Mouse (Mus musculus) hindbrain, postnatal 0 days (tissue): Measurements from ENCODE around the gene Saa3. TPM values are rescaled to one million over a fixed set of nuclear protein-coding genes. Genes with fewer than 3 reads are reported as not detected.
"Not testable (repeated sequence)": the region's sequence is repeated elsewhere in the genome, so short reads cannot be mapped to it uniquely, and the experiment has no call there.

ENCODE experiments used
- ATAC-seq: fragments of 200-750 bp; cut with Nextera tagmentation; 2 replicates; pipeline ENCODE4 v1.8.0; 2017; ENCODE audit warnings: mild to moderate bottlenecking, moderate TSS enrichment, moderate library complexity
- DNase-seq: peaks from one replicate; pipeline ENCODE4 v3.0.0-alpha.2; 2015; ENCODE audit warnings: low spot score
- H3K27ac ChIP-seq: fragments of 300-500 bp; sonication (generic); 2 replicates; pipeline ENCODE4 v1.5.1; 2014; ENCODE audit warnings: mild to moderate bottlenecking
- H3K27me3 ChIP-seq: fragments of 300-500 bp; sonication (generic); 2 replicates; pipeline ENCODE4 v1.6.1; 2014; ENCODE audit warnings: low read length, mixed read lengths; ENCODE audit not compliant: insufficient read depth
- H3K36me3 ChIP-seq: fragments of 300-500 bp; sonication (generic); 2 replicates; pipeline ENCODE4 v1.6.1; 2014; ENCODE audit warnings: low read length, mixed read lengths; ENCODE audit not compliant: insufficient read depth
- H3K4me1 ChIP-seq: fragments of 300-500 bp; sonication (generic); 2 replicates; pipeline ENCODE4 v1.6.1; 2014; ENCODE audit warnings: antibody characterized with exemption, low read length, mixed read lengths; ENCODE audit not compliant: insufficient read depth
- H3K4me2 ChIP-seq: fragments of 300-500 bp; sonication (generic); 2 replicates; pipeline ENCODE4 v1.6.1; 2014; ENCODE audit warnings: low read depth, mild to moderate bottlenecking, low read length, moderate library complexity, mixed read lengths
- H3K4me3 ChIP-seq: fragments of 300-500 bp; sonication (generic); 2 replicates; pipeline ENCODE4 v1.5.1; 2014; ENCODE audit warnings: low read length
- H3K9ac ChIP-seq: fragments of 300-500 bp; sonication (generic); replicated peaks from 2 replicates; pipeline ENCODE4 v1.6.1; 2014; ENCODE audit warnings: mild to moderate bottlenecking, low read length, moderate library complexity, mixed read lengths
- H3K9me3 ChIP-seq: fragments of 300-500 bp; sonication (generic); 2 replicates; pipeline ENCODE4 v1.6.1; 2016; ENCODE audit warnings: low read length, mixed read lengths
- CTCF ChIP-seq: IDR thresholded peaks from 2 replicates; pipeline ENCODE4 v1.5.1; 2016; ENCODE audit warnings: antibody characterized with exemption, control low read depth, low read depth
- WGBS: fragments of 180-500 bp; shearing (Covaris S2); extraction: QIAGEN DNeasy Blood & Tissue Kit; methylation state at CpG from one replicate; pipeline ENCODE4 v1.1.7; 2014; 5-methylcytosine and 5-hydroxymethylcytosine counted together
- polyA plus RNA-seq: library from polyadenylated mRNA; unstranded; fragments of >200 nt; fragmentation: Nextera tagmentation; extraction: Ambion mirVana; gene quantifications from 2 replicates; pipeline ENCODE4 v1.2.1, GENCODE M21; 2015
- total RNA-seq: library from RNA; depleted of rRNA; stranded (reverse); fragments of >200 nt; gene quantifications from 2 replicates; pipeline ENCODE4 v1.2.3, GENCODE M21; 2014

Saa3 gene
- total and polyA plus RNA-seq, 2 experiments from 2014 or later, result 0.36 TPM; not detected in 1

DNA sequence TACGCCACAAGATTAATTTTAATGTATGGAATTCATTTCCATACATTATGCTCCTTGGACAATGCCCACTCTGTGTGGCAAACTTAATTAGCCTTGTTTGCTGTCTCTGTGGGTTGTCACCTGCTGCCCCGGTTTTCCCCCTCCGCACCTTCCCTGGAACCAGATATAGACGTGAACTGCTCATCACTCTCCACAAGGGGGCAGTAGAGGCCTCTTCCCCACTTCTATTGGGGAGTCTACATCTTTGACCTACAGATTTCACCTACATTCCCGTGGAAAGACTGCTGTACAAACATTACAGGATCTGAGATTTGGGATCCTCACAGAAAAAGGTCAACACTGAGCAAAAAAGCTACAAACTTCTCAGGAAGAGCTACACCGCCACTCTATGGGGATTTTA is 982 bp downstream of the Saa3 start:
- no peak overlapping the region for H3K4me2 ChIP-seq
- no peak overlapping the region for H3K27ac ChIP-seq
- peaks cover 7% of the 10 kb centered on the region for H3K4me1 ChIP-seq
- no peaks in the 10 kb centered on the region for H3K36me3 ChIP-seq
- no peaks in the 10 kb centered on the region for H3K27me3 ChIP-seq
- no peak overlapping the region for H3K4me3 ChIP-seq
- H3K9ac ChIP-seq, result no peak overlapping the region
- TF ChIP-seq CTCF, result peak; percentile 87
- ATAC-seq (no peak), DNase-seq (peak; percentile 70)
- 31% methylated on average over 6 of the region's 6 CpGs for WGBS
- no peaks in the 10 kb centered on the region for H3K9me3 ChIP-seq

DNA sequence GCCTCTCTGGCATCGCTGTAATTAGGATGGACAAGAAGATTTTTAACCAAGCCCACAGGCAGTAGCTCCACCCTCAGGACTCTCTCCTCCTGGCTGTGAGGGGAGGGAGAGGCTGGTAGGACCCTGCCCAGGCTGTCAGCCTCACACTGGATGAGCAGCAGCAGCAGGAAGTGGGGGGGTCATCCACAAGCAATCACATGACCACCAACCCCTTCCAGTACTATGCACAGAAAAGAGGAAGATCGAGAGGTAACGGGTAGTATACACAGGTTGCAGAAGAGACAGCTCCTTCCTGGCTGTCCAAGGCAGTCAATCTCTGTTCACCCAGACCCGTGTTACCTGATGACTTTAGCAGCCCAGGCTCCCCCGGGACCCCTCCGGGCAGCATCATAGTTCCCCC is 3.2 kb downstream of the Saa3 start:
- Histone ChIP-seq H3K9ac (no peak overlapping the region), H3K4me1 (peaks cover 5% of the 10 kb centered on the region), H3K36me3 (no peaks in the 10 kb centered on the region), H3K27ac (no peak overlapping the region), H3K4me3 (no peak overlapping the region), H3K9me3 (no peaks in the 10 kb centered on the region), H3K4me2 (no peak overlapping the region), H3K27me3 (no peaks in the 10 kb centered on the region)
- DNase-seq (no peak), ATAC-seq (no peak)
- WGBS, result 67% methylated on average over 6 of the region's 6 CpGs
- no peak for TF ChIP-seq CTCF

DNA sequence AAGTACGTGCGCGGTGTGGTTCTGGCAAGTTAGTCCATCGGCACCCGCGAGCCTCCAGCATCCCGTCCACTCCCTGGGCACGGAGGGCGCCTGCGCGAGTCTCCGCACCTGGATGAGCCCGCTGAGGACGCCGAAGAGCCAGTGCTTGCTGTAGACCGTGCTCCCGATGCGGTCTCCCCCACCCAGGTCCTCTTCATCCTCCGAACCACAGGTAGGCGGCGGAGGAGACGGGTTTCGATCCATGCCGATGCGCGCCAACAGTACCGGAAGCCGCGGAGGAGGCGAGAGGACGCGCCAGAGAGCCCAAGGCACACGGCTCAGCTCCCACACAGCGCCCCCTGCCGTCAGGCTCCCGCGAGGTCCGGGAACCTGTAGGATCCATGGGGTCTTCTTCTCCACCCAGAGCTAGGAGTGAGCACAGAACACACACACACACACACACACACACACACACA is 5.1 kb downstream of the Saa3 start, which contains the start of gene Saal1:
Saal1 (minus strand) TSS at position 291 of the 455 bp plus-strand sequence.
- WGBS, result 0% methylated on average over 38 of the region's 38 CpGs
- peaks cover 9% of the 10 kb centered on the region; the same call in 1 of the 2 replicates for H3K36me3 ChIP-seq
- H3K27me3 ChIP-seq, result no peaks in the 10 kb centered on the region
- no peaks in the 10 kb centered on the region for H3K9me3 ChIP-seq
- H3K27ac ChIP-seq, result peak within 1 kb of the TSS; percentile 78
- TF ChIP-seq CTCF, result peak; percentile 98
- H3K9ac ChIP-seq, result peak within 1 kb of the TSS; percentile 87
- peaks cover 5% of the 10 kb centered on the region for H3K4me1 ChIP-seq
- DNase-seq (peak; percentile 95), ATAC-seq (peak; percentile 99)
- peak within 1 kb of the TSS; percentile 69 for H3K4me2 ChIP-seq
- peak within 1 kb of the TSS; percentile 90 for H3K4me3 ChIP-seq

DNA sequence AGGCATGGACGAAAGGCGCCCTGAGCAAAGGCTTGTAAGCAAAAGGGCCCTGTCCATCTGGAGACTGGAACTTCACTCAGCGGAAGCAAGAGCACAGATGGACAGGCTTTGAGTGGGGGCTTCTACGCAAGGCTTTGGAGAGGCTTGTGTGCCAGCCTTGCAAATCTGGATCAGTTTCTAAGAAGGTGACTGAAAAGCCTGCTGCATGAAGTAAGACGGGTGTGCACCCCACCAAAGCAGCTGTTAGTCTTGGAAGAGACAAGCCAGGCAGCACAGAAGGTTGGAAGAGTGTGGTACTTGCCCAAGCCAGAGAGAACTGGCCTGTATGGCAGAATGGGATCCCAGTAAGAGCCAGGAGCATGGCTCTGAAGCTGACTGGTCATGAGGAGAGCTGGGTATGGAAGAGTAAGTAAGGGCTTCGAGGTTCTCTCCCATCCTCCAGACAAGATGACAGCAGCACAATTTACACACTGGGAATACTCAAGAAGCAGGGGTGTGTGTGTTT is 14.9 kb downstream of the Saa3 start:
- no peak overlapping the region for H3K4me3 ChIP-seq
- TF ChIP-seq CTCF, result no peak
- DNase-seq (no peak), ATAC-seq (no peak)
- no peak overlapping the region for H3K4me2 ChIP-seq
- peaks cover 57% of the 10 kb centered on the region for H3K36me3 ChIP-seq
- H3K9ac ChIP-seq, result no peak overlapping the region
- WGBS, result 86% methylated on average over 6 of the region's 6 CpGs
- no peaks in the 10 kb centered on the region for H3K27me3 ChIP-seq
- no peak overlapping the region for H3K27ac ChIP-seq
- no peaks in the 10 kb centered on the region for H3K9me3 ChIP-seq
- H3K4me1 ChIP-seq, result no peaks in the 10 kb centered on the region

DNA sequence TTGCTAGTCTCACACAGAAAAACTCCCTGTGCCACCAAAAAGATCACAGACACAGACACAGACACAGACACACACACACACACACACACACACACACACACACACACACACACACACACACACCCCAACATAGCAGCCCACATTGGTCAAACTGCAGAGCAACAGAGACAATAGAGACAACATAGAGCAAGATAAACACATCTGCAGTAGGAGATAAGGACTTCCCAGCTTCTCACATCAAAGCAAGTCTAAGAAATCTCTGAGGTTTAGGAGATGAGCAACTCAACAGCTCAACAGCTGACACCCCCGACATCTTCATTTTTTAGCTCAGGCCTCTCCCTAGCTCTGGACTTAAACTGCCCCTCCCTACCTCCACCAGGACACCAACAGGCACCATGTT is 18.7 kb downstream of the Saa3 start:
- TF ChIP-seq CTCF, result no peak
- 93% methylated on average over 1 of the region's 1 CpGs for WGBS
- no peak for ATAC-seq
- Histone ChIP-seq H3K4me3 (no peak overlapping the region), H3K4me1 (no peaks in the 10 kb centered on the region), H3K27me3 (no peaks in the 10 kb centered on the region), H3K9me3 (no peaks in the 10 kb centered on the region), H3K4me2 (no peak overlapping the region), H3K27ac (no peak overlapping the region), H3K9ac (no peak overlapping the region), H3K36me3 (peaks cover 34% of the 10 kb centered on the region)
- DNase-seq, result no peak

DNA sequence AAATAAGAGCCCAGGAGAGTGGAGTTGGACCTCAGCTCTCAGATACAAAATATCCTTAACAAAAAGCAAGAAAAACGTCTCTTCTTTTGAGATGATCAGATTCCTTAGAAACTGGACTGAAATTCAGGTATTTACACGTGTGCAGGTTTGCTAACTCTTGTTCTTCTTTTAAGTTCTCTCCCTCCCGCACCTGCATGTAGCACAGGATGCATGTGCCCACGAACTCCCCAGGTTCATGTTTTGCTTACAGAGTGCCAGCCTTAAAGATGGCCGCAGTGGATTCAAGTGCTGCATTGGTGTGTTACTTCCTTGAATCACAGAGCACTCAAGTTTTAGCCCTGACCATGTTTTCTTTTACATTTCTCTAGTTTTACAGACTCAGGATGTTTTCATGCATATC is 28.7 kb downstream of the Saa3 start:
- H3K36me3 ChIP-seq, result peaks cover 32% of the 10 kb centered on the region; the same call in 1 of the 2 replicates
- WGBS, result 91% methylated on average over 5 of the region's 5 CpGs
- DNase-seq (no peak), ATAC-seq (no peak)
- H3K27me3 ChIP-seq, result no peaks in the 10 kb centered on the region
- no peak overlapping the region for H3K4me3 ChIP-seq
- H3K9ac ChIP-seq, result no peak overlapping the region
- TF ChIP-seq CTCF, result no peak
- H3K4me2 ChIP-seq, result no peak overlapping the region
- no peaks in the 10 kb centered on the region for H3K9me3 ChIP-seq
- no peaks in the 10 kb centered on the region for H3K4me1 ChIP-seq
- no peak overlapping the region for H3K27ac ChIP-seq

DNA sequence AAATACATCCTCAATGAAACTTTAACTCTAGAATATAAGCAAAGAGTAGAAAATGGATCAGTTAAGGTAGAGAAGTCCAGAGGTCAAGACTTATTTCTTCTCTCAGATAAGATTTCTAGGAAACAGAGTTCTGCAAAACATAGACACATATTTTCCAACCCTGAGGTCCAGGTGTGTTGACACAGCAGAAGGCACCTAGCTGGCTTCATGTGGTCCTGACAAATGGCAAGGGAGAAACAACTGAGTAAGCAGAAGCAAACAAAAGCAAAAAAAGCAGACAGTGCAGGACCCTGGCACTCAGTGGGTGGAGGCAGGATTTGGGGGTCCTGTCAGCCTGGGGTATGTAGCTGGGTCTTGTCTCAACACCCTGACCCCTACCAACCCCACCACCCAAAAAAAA is 34.8 kb downstream of the Saa3 start:
- TF ChIP-seq CTCF, result no peak
- H3K4me1 ChIP-seq, result no peaks in the 10 kb centered on the region; the same call in 1 of the 2 replicates
- H3K9ac ChIP-seq, result no peak overlapping the region

DNA sequence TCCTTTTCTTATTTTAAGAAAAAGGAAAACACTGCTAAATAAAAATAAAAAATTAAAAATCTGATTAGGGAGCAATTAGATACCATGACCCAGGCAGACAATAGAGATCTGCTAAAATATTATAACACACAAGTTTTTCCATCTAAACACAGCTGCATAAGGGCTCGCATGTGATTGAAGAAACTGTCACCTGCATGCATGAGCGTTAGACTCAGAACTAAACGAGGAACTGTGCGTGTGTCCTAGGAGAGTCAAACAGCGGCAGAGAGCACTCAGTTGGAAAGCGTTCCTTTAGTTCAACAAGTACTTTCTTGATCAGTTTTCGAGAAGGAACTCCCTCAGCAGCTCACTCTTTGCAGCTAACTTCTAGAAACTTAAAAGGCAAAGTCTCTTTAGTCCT is 36.5 kb downstream of the Saa3 start:
- not testable (repeated sequence) for H3K27ac ChIP-seq, H3K4me3 ChIP-seq, H3K4me2 ChIP-seq, H3K4me1 ChIP-seq, H3K9ac ChIP-seq, DNase-seq, H3K36me3 ChIP-seq, H3K27me3 ChIP-seq, H3K9me3 ChIP-seq, ATAC-seq
- WGBS, result 81% methylated on average over 7 of the region's 7 CpGs

More for the DNA sequence above, 34.8 kb downstream of the Saa3 start:
- H3K4me3 ChIP-seq, result no peak overlapping the region
- H3K27ac ChIP-seq, result no peak overlapping the region
- H3K4me2 ChIP-seq, result no peak overlapping the region
- no peaks in the 10 kb centered on the region for H3K27me3 ChIP-seq
- ATAC-seq (no peak), DNase-seq (no peak)
- no peaks in the 10 kb centered on the region for H3K9me3 ChIP-seq
- H3K36me3 ChIP-seq, result no peaks in the 10 kb centered on the region
